Mouse (Mus musculus) liver, embryonic 13.5 days (tissue): ENCODE measurements around the gene Trim40. TPM values are rescaled to one million over a fixed set of nuclear protein-coding genes. Genes with fewer than 3 reads are reported as not detected.
"Not testable (repeated sequence)": the region's sequence is repeated elsewhere in the genome, so short reads cannot be mapped to it uniquely, and the experiment has no call there.

Source experiments
- ATAC-seq: fragments of 200-750 bp; cut with Nextera tagmentation; 2 replicates; pipeline ENCODE4 v1.8.0; 2017; ENCODE audit warnings: low read depth, mild to moderate bottlenecking, moderate number of reproducible peaks, moderate library complexity
- DNase-seq: peaks from one replicate; pipeline ENCODE4 v3.0.0; 2022
- H3K27ac ChIP-seq: fragments of 300-500 bp; sonication (generic); 2 replicates; pipeline ENCODE4 v1.5.1; 2015; ENCODE audit warnings: moderate library complexity, mild to moderate bottlenecking, inconsistent platforms
- H3K27me3 ChIP-seq: fragments of 300-500 bp; sonication (generic); 2 replicates; pipeline ENCODE4 v1.6.1; 2015; ENCODE audit warnings: mild to moderate bottlenecking, inconsistent platforms
- H3K36me3 ChIP-seq: fragments of 300-500 bp; sonication (generic); 2 replicates; pipeline ENCODE4 v1.6.1; 2015; ENCODE audit warnings: mild to moderate bottlenecking, inconsistent platforms
- H3K4me1 ChIP-seq: fragments of 300-500 bp; sonication (generic); replicated peaks from 2 replicates; pipeline ENCODE4 v1.6.1; 2015; ENCODE audit warnings: inconsistent platforms
- H3K4me2 ChIP-seq: fragments of 300-500 bp; sonication (generic); 2 replicates; pipeline ENCODE4 v1.6.1; 2015; ENCODE audit warnings: inconsistent platforms, mild to moderate bottlenecking, moderate library complexity
- H3K4me3 ChIP-seq: fragments of 300-500 bp; sonication (generic); replicated peaks from 2 replicates; pipeline ENCODE4 v1.5.1; 2015; ENCODE audit warnings: mild to moderate bottlenecking, inconsistent platforms
- H3K9ac ChIP-seq: fragments of 300-500 bp; sonication (generic); 2 replicates; pipeline ENCODE4 v1.6.1; 2015; ENCODE audit warnings: mild to moderate bottlenecking, inconsistent platforms
- H3K9me3 ChIP-seq: fragments of 300-500 bp; sonication (generic); replicated peaks from 2 replicates; pipeline ENCODE4 v1.6.1; 2016; ENCODE audit warnings: inconsistent platforms
- WGBS: fragments of 180-500 bp; shearing (Covaris S2); methylation state at CpG from one replicate; pipeline ENCODE4 v1.1.7; 2015; ENCODE audit not compliant: insufficient replicate concordance; 5-methylcytosine and 5-hydroxymethylcytosine counted together
- polyA plus RNA-seq: library from polyadenylated mRNA; unstranded; fragments of >200 nt; fragmentation: Nextera tagmentation; extraction: Ambion mirVana; gene quantifications from 2 replicates; pipeline ENCODE4 v1.2.1, GENCODE M21; 2015

Gene Trim40
- polyA plus RNA-seq, 1 experiment from 2014 or later, result not detected

GRCm38 (mm10) chr17:36892362-36892761 lies 2.4 kb upstream of the Trim40 start:
- H3K27me3 ChIP-seq, result peaks cover 51% of the 10 kb centered on the region

GRCm38 (mm10) chr17:36891496-36891895 lies 1.6 kb upstream of the Trim40 start:
- H3K4me2 ChIP-seq, ATAC-seq, H3K4me1 ChIP-seq, DNase-seq, H3K4me3 ChIP-seq, H3K9me3 ChIP-seq, H3K9ac ChIP-seq, H3K27ac ChIP-seq, H3K36me3 ChIP-seq: not testable (repeated sequence)
- 74% methylated on average over 1 of the region's 1 CpGs for WGBS
- peaks cover 46% of the 10 kb centered on the region for H3K27me3 ChIP-seq

More at GRCm38 (mm10) chr17:36892362-36892761, 2.4 kb upstream of the Trim40 start:
- Histone ChIP-seq H3K9ac (no peak overlapping the region), H3K27ac (no peak overlapping the region), H3K36me3 (no peaks in the 10 kb centered on the region), H3K4me3 (no peak overlapping the region), H3K9me3 (no peaks in the 10 kb centered on the region), H3K4me1 (no peaks in the 10 kb centered on the region), H3K4me2 (no peak overlapping the region)
- 6% methylated on average over 2 of the region's 2 CpGs for WGBS
- DNase-seq, result no peak
- 0 out of 2 replicates have a peak, but pooled peaks have one; percentile 30 for ATAC-seq

GRCm38 (mm10) chr17:36885132-36885790 lies 4.7 kb downstream of the Trim40 start:
- Histone ChIP-seq H3K36me3 (no peaks in the 10 kb centered on the region), H3K9me3 (no peaks in the 10 kb centered on the region), H3K27ac (no peak overlapping the region), H3K4me1 (no peaks in the 10 kb centered on the region), H3K27me3 (peaks cover 31% of the 10 kb centered on the region), H3K9ac (no peak overlapping the region), H3K4me2 (no peak overlapping the region), H3K4me3 (no peak overlapping the region)
- DNase-seq, result no peak
- ATAC-seq, result no peak
- 77% methylated on average over 12 of the region's 12 CpGs for WGBS

GRCm38 (mm10) chr17:36883350-36883749 lies 6.6 kb downstream of the Trim40 start:
- ATAC-seq (no peak), DNase-seq (no peak)
- Histone ChIP-seq H3K4me3 (no peak overlapping the region), H3K27me3 (peaks cover 18% of the 10 kb centered on the region), H3K4me2 (no peak overlapping the region), H3K4me1 (no peaks in the 10 kb centered on the region), H3K27ac (no peak overlapping the region), H3K9ac (no peak overlapping the region), H3K9me3 (no peaks in the 10 kb centered on the region), H3K36me3 (peaks cover 2% of the 10 kb centered on the region)
- 75% methylated on average over 2 of the region's 2 CpGs for WGBS

- H3K27me3 ChIP-seq, result peaks cover 8% of the 10 kb centered on the region; the same call in 1 of the 2 replicates
- H3K4me1 ChIP-seq, result peaks cover 45% of the 10 kb centered on the region
- ATAC-seq (no peak), DNase-seq (no peak)
- no peak overlapping the region for H3K9ac ChIP-seq
- H3K4me2 ChIP-seq, result peak overlapping the region; percentile 47
- H3K4me3 ChIP-seq, result peak overlapping the region; percentile 28
- H3K27ac ChIP-seq, result no peak overlapping the region; the same call in 1 of the 2 replicates
- H3K36me3 ChIP-seq, result peaks cover 74% of the 10 kb centered on the region
- H3K9me3 ChIP-seq, result no peaks in the 10 kb centered on the region
- 60% methylated on average over 4 of the region's 4 CpGs for WGBS
These were observed 15.3 kb downstream of the Trim40 start for GRCm38 (mm10) chr17:36874636-36875035.

- H3K27ac ChIP-seq, result peak overlapping the region; percentile 100
- H3K9me3 ChIP-seq, result no peaks in the 10 kb centered on the region
- peaks cover 31% of the 10 kb centered on the region for H3K27me3 ChIP-seq
- ATAC-seq, result peak; percentile 15
- 51% methylated on average over 25 of the region's 25 CpGs for WGBS
- H3K4me1 ChIP-seq, result peaks cover 74% of the 10 kb centered on the region
- peak overlapping the region; percentile 82 for H3K4me2 ChIP-seq
- peaks cover 40% of the 10 kb centered on the region for H3K36me3 ChIP-seq
- peak; percentile 49 for DNase-seq
- peak overlapping the region; percentile 85 for H3K4me3 ChIP-seq
- H3K9ac ChIP-seq, result peak overlapping the region; percentile 99
These were observed 19.7 kb downstream of the Trim40 start for GRCm38 (mm10) chr17:36869955-36870810.

- peaks cover 32% of the 10 kb centered on the region for H3K36me3 ChIP-seq
- H3K4me1 ChIP-seq, result peaks cover 72% of the 10 kb centered on the region
- ATAC-seq (peak; percentile 99), DNase-seq (peak; percentile 94)
- peaks cover 38% of the 10 kb centered on the region for H3K27me3 ChIP-seq
- peak within 1 kb of the TSS; percentile 85 for H3K4me3 ChIP-seq
- H3K4me2 ChIP-seq, result peak within 1 kb of the TSS; percentile 82
- H3K9ac ChIP-seq, result peak within 1 kb of the TSS; percentile 99
- H3K27ac ChIP-seq, result peak within 1 kb of the TSS; percentile 100
- H3K9me3 ChIP-seq, result no peaks in the 10 kb centered on the region
- WGBS, result 10% methylated on average over 4 of the region's 4 CpGs
These were observed 20.5 kb downstream of the Trim40 start, which contains the start of gene Trim10 for GRCm38 (mm10) chr17:36869284-36869954. Gene Trim10, plus strand, starts transcription at chr17:36869574.

- Histone ChIP-seq H3K27ac (peak overlapping the region; percentile 100), H3K27me3 (peaks cover 44% of the 10 kb centered on the region), H3K4me3 (peak overlapping the region; percentile 21), H3K9me3 (no peaks in the 10 kb centered on the region), H3K9ac (peak overlapping the region; percentile 67), H3K4me2 (peak overlapping the region; percentile 56), H3K36me3 (peaks cover 26% of the 10 kb centered on the region), H3K4me1 (peaks cover 69% of the 10 kb centered on the region)
- 41% methylated on average over 2 of the region's 2 CpGs for WGBS
- peak; percentile 41 for DNase-seq
- no peak for ATAC-seq
These were observed 21.1 kb downstream of the Trim40 start for GRCm38 (mm10) chr17:36868836-36869235.

- ATAC-seq (no peak), DNase-seq (peak; percentile 33)
- Histone ChIP-seq H3K27ac (peak within 1 kb of the TSS; percentile 80), H3K9me3 (no peaks in the 10 kb centered on the region), H3K4me1 (peaks cover 53% of the 10 kb centered on the region), H3K9ac (peak within 1 kb of the TSS; percentile 69), H3K27me3 (peaks cover 58% of the 10 kb centered on the region), H3K4me2 (peak within 1 kb of the TSS; percentile 78), H3K36me3 (peaks cover 9% of the 10 kb centered on the region), H3K4me3 (peak within 1 kb of the TSS; percentile 56)
- WGBS, result 14% methylated on average over 29 of the region's 29 CpGs
These were observed 23.0 kb downstream of the Trim40 start, which contains the start of gene Trim15 for GRCm38 (mm10) chr17:36866719-36867527. Gene Trim15, minus strand, starts transcription at chr17:36867210.

- no peak overlapping the region for H3K9ac ChIP-seq
- no peak overlapping the region for H3K27ac ChIP-seq
- peaks cover 17% of the 10 kb centered on the region for H3K4me1 ChIP-seq
- no peaks in the 10 kb centered on the region for H3K9me3 ChIP-seq
- no peak for DNase-seq
- H3K27me3 ChIP-seq, result peaks cover 61% of the 10 kb centered on the region
- H3K36me3 ChIP-seq, result peaks cover 16% of the 10 kb centered on the region
- WGBS, result 31% methylated on average over 2 of the region's 2 CpGs
- ATAC-seq, result no peak
- H3K4me3 ChIP-seq, result no peak overlapping the region
- no peak overlapping the region for H3K4me2 ChIP-seq
These were observed 28.2 kb downstream of the Trim40 start for GRCm38 (mm10) chr17:36861680-36862079.
